Mouse (Mus musculus) limb, embryonic 11.5 days (tissue): ENCODE measurements at regions not wholly inside any gene's neighbourhood (a gene's known extent, or its start where the extent isn't known, plus 50 kb on each side); places are given as distances from the start of the nearest gene placed in this dataset.

ENCODE experiments used
- ATAC-seq: fragments of 200-750 bp; cut with Nextera tagmentation; 2 replicates; pipeline ENCODE4 v1.8.0; 2017; ENCODE audit warnings: low read depth; ENCODE audit not compliant: insufficient number of reproducible peaks, low FRiP score, low TSS enrichment
- DNase-seq: peaks from one replicate; pipeline ENCODE4 v3.0.0-alpha.2; 2015; ENCODE audit warnings: low spot score
- H3K27ac ChIP-seq: fragments of 300-500 bp; sonication (generic); replicated peaks from 2 replicates; pipeline ENCODE4 v1.5.1; 2014; ENCODE audit warnings: low read depth, mild to moderate bottlenecking, low read length
- H3K27me3 ChIP-seq: fragments of 300-500 bp; sonication (generic); 2 replicates; pipeline ENCODE4 v1.6.1; 2014; ENCODE audit warnings: mild to moderate bottlenecking, low read length, mixed read lengths; ENCODE audit not compliant: control insufficient read depth, insufficient read depth
- H3K36me3 ChIP-seq: fragments of 300-500 bp; sonication (generic); 2 replicates; pipeline ENCODE4 v1.6.1; 2014; ENCODE audit warnings: mild to moderate bottlenecking, low read length, moderate library complexity, mixed read lengths; ENCODE audit not compliant: control insufficient read depth, insufficient read depth
- H3K4me1 ChIP-seq: fragments of 300-500 bp; sonication (generic); 2 replicates; pipeline ENCODE4 v1.6.1; 2014; ENCODE audit warnings: low read length, mixed read lengths; ENCODE audit not compliant: control insufficient read depth, insufficient read depth
- H3K4me2 ChIP-seq: fragments of 300-500 bp; sonication (generic); 2 replicates; pipeline ENCODE4 v1.6.1; 2014; ENCODE audit warnings: low read depth, mild to moderate bottlenecking, moderate library complexity; ENCODE audit not compliant: severe bottlenecking
- H3K4me3 ChIP-seq: fragments of 300-500 bp; sonication (generic); 2 replicates; pipeline ENCODE4 v1.5.1; 2014; ENCODE audit warnings: low read depth, low read length
- H3K9ac ChIP-seq: fragments of 300-500 bp; sonication (generic); 2 replicates; pipeline ENCODE4 v1.6.1; 2014; ENCODE audit warnings: mild to moderate bottlenecking, low read length
- H3K9me3 ChIP-seq: fragments of 300-500 bp; sonication (generic); 2 replicates; pipeline ENCODE4 v1.6.1; 2016; ENCODE audit warnings: low read length; ENCODE audit not compliant: control insufficient read depth
- WGBS: fragments of 180-500 bp; shearing (Covaris S2); extraction: QIAGEN DNeasy Blood & Tissue Kit; methylation state at CpG from one replicate; pipeline ENCODE4 v1.1.7; 2014; 5-methylcytosine and 5-hydroxymethylcytosine counted together

GRCm38 (mm10) chr12:35710323-35710722 is 175.5 kb upstream of the Ahr start:
- no peaks in the 10 kb centered on the region for H3K36me3 ChIP-seq
- H3K4me2 ChIP-seq: no peak overlapping the region
- H3K27me3 ChIP-seq: no peaks in the 10 kb centered on the region
- no peaks in the 10 kb centered on the region for H3K4me1 ChIP-seq
- WGBS: 62% methylated on average over 5 of the region's 5 CpGs
- no peak overlapping the region for H3K27ac ChIP-seq
- no peaks in the 10 kb centered on the region for H3K9me3 ChIP-seq
- ATAC-seq (no peak), DNase-seq (no peak)
- no peak overlapping the region for H3K4me3 ChIP-seq
- no peak overlapping the region for H3K9ac ChIP-seq

GRCm38 (mm10) chr12:35703479-35703878 is 168.6 kb upstream of the Ahr start:
- no peak overlapping the region for H3K4me2 ChIP-seq

GRCm38 (mm10) chr12:35702674-35703073 is 167.8 kb upstream of the Ahr start:
- DNase-seq: no peak
- no peaks in the 10 kb centered on the region for H3K36me3 ChIP-seq
- 73% methylated on average over 7 of the region's 7 CpGs for WGBS
- H3K4me3 ChIP-seq: no peak overlapping the region
- no peak for ATAC-seq
- H3K27ac ChIP-seq: no peak overlapping the region
- H3K9ac ChIP-seq: no peak overlapping the region
- H3K27me3 ChIP-seq: no peaks in the 10 kb centered on the region
- H3K9me3 ChIP-seq: no peaks in the 10 kb centered on the region
- H3K4me2 ChIP-seq: no peak overlapping the region
- H3K4me1 ChIP-seq: no peaks in the 10 kb centered on the region

More at GRCm38 (mm10) chr12:35703479-35703878, 168.6 kb upstream of the Ahr start:
- no peak overlapping the region for H3K27ac ChIP-seq
- no peaks in the 10 kb centered on the region for H3K27me3 ChIP-seq
- ATAC-seq (no peak), DNase-seq (no peak)
- no peak overlapping the region for H3K9ac ChIP-seq
- no peaks in the 10 kb centered on the region for H3K4me1 ChIP-seq
- 87% methylated on average over 2 of the region's 2 CpGs for WGBS
- H3K4me3 ChIP-seq: no peak overlapping the region
- H3K9me3 ChIP-seq: no peaks in the 10 kb centered on the region
- no peaks in the 10 kb centered on the region for H3K36me3 ChIP-seq

GRCm38 (mm10) chr12:35694253-35694652 is 159.4 kb upstream of the Ahr start:
- Histone ChIP-seq H3K4me3 (no peak overlapping the region), H3K4me1 (no peaks in the 10 kb centered on the region), H3K36me3 (no peaks in the 10 kb centered on the region), H3K27me3 (no peaks in the 10 kb centered on the region), H3K4me2 (no peak overlapping the region), H3K9ac (no peak overlapping the region), H3K9me3 (no peaks in the 10 kb centered on the region), H3K27ac (no peak overlapping the region)
- 82% methylated on average over 3 of the region's 3 CpGs for WGBS
- no peak for DNase-seq
- ATAC-seq: no peak

- Histone ChIP-seq H3K27ac (no peak overlapping the region), H3K4me2 (no peak overlapping the region), H3K36me3 (no peaks in the 10 kb centered on the region), H3K9me3 (no peaks in the 10 kb centered on the region), H3K27me3 (no peaks in the 10 kb centered on the region), H3K9ac (no peak overlapping the region), H3K4me1 (no peaks in the 10 kb centered on the region), H3K4me3 (no peak overlapping the region)
- ATAC-seq (no peak), DNase-seq (no peak)
- 75% methylated on average over 3 of the region's 3 CpGs for WGBS
These were observed 156.1 kb upstream of the Ahr start for GRCm38 (mm10) chr12:35690914-35691313.

GRCm38 (mm10) chr12:35686231-35686630 is 151.4 kb upstream of the Ahr start:
- no peaks in the 10 kb centered on the region for H3K36me3 ChIP-seq
- no peaks in the 10 kb centered on the region for H3K27me3 ChIP-seq
- WGBS: 86% methylated on average over 2 of the region's 2 CpGs
- no peak overlapping the region for H3K9ac ChIP-seq
- ATAC-seq: no peak
- DNase-seq: no peak
- H3K4me1 ChIP-seq: no peaks in the 10 kb centered on the region
- no peaks in the 10 kb centered on the region for H3K9me3 ChIP-seq
- no peak overlapping the region for H3K4me2 ChIP-seq
- H3K27ac ChIP-seq: no peak overlapping the region
- H3K4me3 ChIP-seq: no peak overlapping the region

GRCm38 (mm10) chr12:35685189-35685588 is 150.4 kb upstream of the Ahr start:
- Histone ChIP-seq H3K4me3 (no peak overlapping the region), H3K27ac (no peak overlapping the region), H3K27me3 (no peaks in the 10 kb centered on the region), H3K4me2 (no peak overlapping the region), H3K9ac (no peak overlapping the region), H3K4me1 (no peaks in the 10 kb centered on the region), H3K9me3 (no peaks in the 10 kb centered on the region), H3K36me3 (no peaks in the 10 kb centered on the region)
- WGBS: 76% methylated on average over 3 of the region's 3 CpGs
- DNase-seq (no peak), ATAC-seq (no peak)

GRCm38 (mm10) chr12:35681864-35682449 is 147.1 kb upstream of the Ahr start:
- ATAC-seq: no peak
- no peak overlapping the region for H3K9ac ChIP-seq

GRCm38 (mm10) chr12:35679903-35680302 is 145.1 kb upstream of the Ahr start:
- Histone ChIP-seq H3K9me3 (no peaks in the 10 kb centered on the region), H3K27me3 (no peaks in the 10 kb centered on the region), H3K4me1 (no peaks in the 10 kb centered on the region), H3K36me3 (no peaks in the 10 kb centered on the region), H3K27ac (no peak overlapping the region), H3K9ac (no peak overlapping the region), H3K4me2 (no peak overlapping the region), H3K4me3 (no peak overlapping the region)
- DNase-seq: no peak
- ATAC-seq: no peak
- WGBS: 78% methylated on average over 4 of the region's 4 CpGs

More at GRCm38 (mm10) chr12:35681864-35682449, 147.1 kb upstream of the Ahr start:
- no peak for DNase-seq
- Histone ChIP-seq H3K9me3 (no peaks in the 10 kb centered on the region), H3K27me3 (no peaks in the 10 kb centered on the region), H3K4me1 (no peaks in the 10 kb centered on the region), H3K36me3 (no peaks in the 10 kb centered on the region), H3K4me3 (no peak overlapping the region), H3K27ac (no peak overlapping the region), H3K4me2 (no peak overlapping the region)
